Mouse (Mus musculus): ENCODE data around the gene Bcar3. TPM values are rescaled to one million over a fixed set of nuclear protein-coding genes. Genes with fewer than 3 reads are reported as not detected.

Bcar3 gene
- total and polyA plus RNA-seq, 3 experiments: not detected

DNA sequence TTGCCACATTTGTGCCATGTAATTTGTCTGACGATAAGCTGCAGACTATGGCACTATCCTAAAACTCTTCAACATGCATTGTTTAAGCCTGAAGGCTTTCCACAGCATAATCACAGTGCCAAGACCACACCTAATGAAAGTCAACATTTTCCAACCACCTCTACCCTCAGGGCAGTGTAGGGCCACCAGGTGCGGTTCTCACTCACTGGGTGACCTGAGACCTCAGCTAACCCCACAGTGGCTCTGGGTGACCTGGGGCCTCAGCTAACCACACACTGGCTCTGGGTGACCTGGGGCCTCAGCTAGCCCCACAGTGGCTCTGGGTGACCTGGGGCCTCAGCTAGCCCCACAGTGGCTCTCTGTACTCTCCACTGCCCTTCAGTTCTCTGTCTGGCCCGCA lies 30.6 kb downstream of the Bcar3 start:
- no peaks in the 10 kb centered on the region for H3K27me3 ChIP-seq (ENCODE audit: control insufficient read depth in 1 of 2, insufficient read depth in 2 of 2, low read length in 2 of 2)
- TF ChIP-seq POLR2AphosphoS5 (IDR thresholded peaks at IDR 0.05; ENCODE audit: borderline replicate concordance, low read depth, low read length) (no peak), TAL1 (IDR thresholded peaks at IDR 0.05; ENCODE audit: low read length) (no peak), SMC3 (IDR thresholded peaks at IDR 0.05; ENCODE audit: low read depth, low read length) (no peak), CHD2 (IDR thresholded peaks at IDR 0.05; ENCODE audit: low read length) (no peak), CTCF (IDR thresholded peaks at IDR 0.05 in 2 of 3, conservative IDR thresholded peaks at IDR 0.05 in 1 of 3; ENCODE audit: control insufficient read depth in 1 of 3, insufficient read depth in 1 of 3, low read depth in 2 of 3, low read length in 3 of 3, poor library complexity in 1 of 3, severe bottlenecking in 1 of 3) (no peak), USF2 (IDR thresholded peaks at IDR 0.05; ENCODE audit: borderline replicate concordance in 1 of 2, insufficient read depth in 1 of 2, low read depth in 1 of 2, low read length in 2 of 2) (no peak), EP300 (IDR thresholded peaks at IDR 0.05; ENCODE audit: low read depth in 1 of 2, low read length in 2 of 2) (no peak), POLR2AphosphoS2 (IDR thresholded peaks at IDR 0.05; ENCODE audit: low read length) (no peak), ELF1 (IDR thresholded peaks at IDR 0.05; ENCODE audit: low read depth, low read length) (no peak), UBTF (IDR thresholded peaks at IDR 0.05; ENCODE audit: borderline replicate concordance, insufficient read depth, low read depth, low read length) (no peak), JUND (IDR thresholded peaks at IDR 0.05; ENCODE audit: low read depth, low read length) (no peak), MYB (IDR thresholded peaks at IDR 0.05; ENCODE audit: low read depth, low read length) (no peak)
- H3K4me1 ChIP-seq (ENCODE audit: control insufficient read depth in 1 of 2, insufficient read depth in 2 of 2, low read length in 2 of 2): no peaks in the 10 kb centered on the region
- no peaks in the 10 kb centered on the region for H3K9me3 ChIP-seq (replicated peaks; ENCODE audit: insufficient read depth, low read length)
- no peak for DNase-seq (ENCODE audit: low read depth, low spot score)
- H3K27ac ChIP-seq (ENCODE audit: control insufficient read depth, low read depth, low read length): no peak overlapping the region
- no peaks in the 10 kb centered on the region for H3K36me3 ChIP-seq (ENCODE audit: control insufficient read depth in 1 of 2, insufficient read depth in 2 of 2, low read length in 2 of 2)
- H3K79me2 ChIP-seq (ENCODE audit: control insufficient read depth, insufficient read depth, low read length, poor library complexity): no peaks in the 10 kb centered on the region
- H3K4me3 ChIP-seq (ENCODE audit: control insufficient read depth in 1 of 2, insufficient read depth in 1 of 2, low read depth in 2 of 2, low read length in 2 of 2): no peak overlapping the region
- H3K9ac ChIP-seq (ENCODE audit: control insufficient read depth, low read depth, low read length, poor library complexity, severe bottlenecking): no peak overlapping the region

DNA sequence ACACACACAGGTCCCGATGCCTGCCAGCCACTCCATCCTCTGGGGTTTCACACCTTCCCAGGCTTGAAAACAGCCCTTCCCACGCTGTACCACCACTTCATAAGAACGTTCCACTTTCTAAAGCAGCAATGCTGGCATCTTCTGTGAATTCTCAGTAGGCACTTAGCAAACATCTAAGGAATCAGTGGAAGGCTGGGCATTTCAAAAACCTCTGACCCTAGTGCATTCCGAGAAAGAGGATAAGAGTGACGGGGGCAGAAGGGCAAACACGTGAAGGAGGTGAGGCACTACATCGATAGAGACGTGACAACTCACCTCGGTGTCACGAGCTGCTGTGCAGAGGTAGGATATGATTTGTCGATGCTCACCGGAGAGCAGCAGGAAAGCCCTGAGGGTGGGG lies 36.5 kb downstream of the Bcar3 start:
- Histone ChIP-seq H3K27ac (ENCODE audit: control insufficient read depth, low read depth, low read length) (no peak overlapping the region), H3K27me3 (ENCODE audit: control insufficient read depth in 1 of 2, insufficient read depth in 2 of 2, low read length in 2 of 2) (no peaks in the 10 kb centered on the region), H3K36me3 (ENCODE audit: control insufficient read depth in 1 of 2, insufficient read depth in 2 of 2, low read length in 2 of 2) (no peaks in the 10 kb centered on the region), H3K9me3 (replicated peaks; ENCODE audit: insufficient read depth, low read length) (no peaks in the 10 kb centered on the region), H3K9ac (ENCODE audit: control insufficient read depth, low read depth, low read length, poor library complexity, severe bottlenecking) (no peak overlapping the region), H3K79me2 (ENCODE audit: control insufficient read depth, insufficient read depth, low read length, poor library complexity) (no peaks in the 10 kb centered on the region), H3K4me1 (ENCODE audit: control insufficient read depth in 1 of 2, insufficient read depth in 2 of 2, low read length in 2 of 2) (no peaks in the 10 kb centered on the region), H3K4me3 (ENCODE audit: control insufficient read depth in 1 of 2, insufficient read depth in 1 of 2, low read depth in 2 of 2, low read length in 2 of 2) (no peak overlapping the region)
- DNase-seq (ENCODE audit: low read depth, low spot score): no peak
- TF ChIP-seq MXI1 (IDR thresholded peaks at IDR 0.05; ENCODE audit: low read depth, low read length): no peak
- no peak for TF ChIP-seq RAD21 (IDR thresholded peaks at IDR 0.05; ENCODE audit: low read depth, low read length)
- no peak for TF ChIP-seq UBTF (IDR thresholded peaks at IDR 0.05; ENCODE audit: borderline replicate concordance, insufficient read depth, low read depth, low read length)
- TF ChIP-seq CHD2 (IDR thresholded peaks at IDR 0.05; ENCODE audit: low read length): no peak
- TF ChIP-seq GABPA (IDR thresholded peaks at IDR 0.05; ENCODE audit: low read depth, low read length): no peak
- TF ChIP-seq EP300 (IDR thresholded peaks at IDR 0.05; ENCODE audit: low read depth in 1 of 2, low read length in 2 of 2): no peak
- no peak for TF ChIP-seq MAX (IDR thresholded peaks at IDR 0.05; ENCODE audit: low read length)
- TF ChIP-seq MYB (IDR thresholded peaks at IDR 0.05; ENCODE audit: low read depth, low read length): no peak
- no peak for TF ChIP-seq CTCF (IDR thresholded peaks at IDR 0.05 in 2 of 3, conservative IDR thresholded peaks at IDR 0.05 in 1 of 3; ENCODE audit: control insufficient read depth in 1 of 3, insufficient read depth in 1 of 3, low read depth in 2 of 3, low read length in 3 of 3, poor library complexity in 1 of 3, severe bottlenecking in 1 of 3)
- no peak for TF ChIP-seq ELF1 (IDR thresholded peaks at IDR 0.05; ENCODE audit: low read depth, low read length)
- TF ChIP-seq ZC3H11A (IDR thresholded peaks at IDR 0.05; ENCODE audit: low read depth, low read length): no peak
- TF ChIP-seq MAFK (IDR thresholded peaks at IDR 0.05; ENCODE audit: borderline replicate concordance, low read depth, low read length): no peak

Data from MEL (cell line).